Mouse (Mus musculus) frontal cortex, adult (tissue): ENCODE results near the gene Tmc3.

Source experiments
- ATAC-seq: cut with Nextera tagmentation; 2 replicates; pipeline ENCODE4 v1.9.2; 2017; ENCODE audit warnings: mild to moderate bottlenecking, moderate library complexity, mixed read lengths; ENCODE audit not compliant: low TSS enrichment

Gene Tmc3

GRCm38 (mm10) chr7:83584639-83585471, at the start of gene Tmc3:
Tmc3 (plus strand) TSS chr7:83584927.
- ATAC-seq, result peak; percentile 87

- ATAC-seq, result no peak
Observed at GRCm38 (mm10) chr7:83541536-83542169, 43.1 kb upstream of the Tmc3 start.

DNA sequence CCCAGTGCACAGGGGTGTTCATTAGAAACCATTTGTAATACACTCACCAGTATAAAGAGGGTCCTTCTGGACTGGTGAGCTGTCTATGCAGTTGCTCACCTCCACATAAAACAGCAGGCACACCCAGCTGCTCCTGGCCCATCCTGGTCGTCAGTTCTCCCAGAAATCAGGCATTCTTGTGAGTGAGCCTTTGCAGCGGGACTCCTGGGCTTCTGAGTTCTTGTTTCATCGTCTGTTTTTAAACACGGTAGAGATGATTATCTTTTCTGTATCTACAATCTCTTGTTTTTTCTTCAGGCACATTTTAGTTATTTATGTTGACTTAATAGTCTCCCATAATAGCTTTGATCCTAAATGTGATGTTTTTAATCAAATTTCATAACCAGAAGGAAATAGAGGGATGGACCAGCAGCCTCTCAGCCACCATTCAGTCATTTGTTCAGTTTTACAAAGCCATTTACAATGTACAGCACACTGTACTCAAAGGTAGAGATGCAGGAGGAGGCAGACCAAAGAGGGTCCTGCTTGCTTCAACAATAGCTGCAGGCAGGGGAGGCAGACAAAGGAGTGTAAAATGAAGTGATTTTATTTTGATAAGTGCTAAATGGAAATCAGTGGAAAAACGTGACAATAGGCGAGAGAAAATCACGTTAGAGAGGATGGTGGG, 35.9 kb upstream of the Tmc3 start:
- no peak for ATAC-seq

GRCm38 (mm10) chr7:83549353-83549774, 35.4 kb upstream of the Tmc3 start:
- ATAC-seq, result peak; percentile 41; the same call in 1 of the 2 replicates

DNA sequence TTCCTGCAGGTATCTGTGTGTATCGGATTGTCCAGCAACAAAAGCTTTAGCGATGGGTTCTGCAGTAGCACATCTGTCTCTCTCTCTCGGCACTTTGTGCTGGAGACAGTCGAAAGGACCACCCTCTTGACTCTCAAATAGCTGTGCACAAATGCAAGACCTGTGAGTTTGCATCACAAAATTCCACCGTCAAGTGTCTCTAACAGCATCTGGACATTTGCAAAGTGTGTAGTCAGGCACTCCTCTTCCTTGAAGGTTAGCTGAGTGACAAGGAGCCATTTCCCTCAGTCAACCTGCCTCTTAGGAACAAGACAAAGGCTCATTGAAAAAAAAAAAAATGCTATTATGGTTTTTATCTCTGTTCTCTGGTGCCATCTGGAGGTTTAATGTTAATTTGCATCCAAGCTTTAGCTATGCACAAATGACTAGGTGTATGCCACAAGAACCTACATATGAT, 34.7 kb upstream of the Tmc3 start:
- peak; percentile 62; the same call in 1 of the 2 replicates for ATAC-seq

- peak; percentile 55; the same call in 1 of the 2 replicates for ATAC-seq
Observed at GRCm38 (mm10) chr7:83554477-83554876, 30.2 kb upstream of the Tmc3 start.

DNA sequence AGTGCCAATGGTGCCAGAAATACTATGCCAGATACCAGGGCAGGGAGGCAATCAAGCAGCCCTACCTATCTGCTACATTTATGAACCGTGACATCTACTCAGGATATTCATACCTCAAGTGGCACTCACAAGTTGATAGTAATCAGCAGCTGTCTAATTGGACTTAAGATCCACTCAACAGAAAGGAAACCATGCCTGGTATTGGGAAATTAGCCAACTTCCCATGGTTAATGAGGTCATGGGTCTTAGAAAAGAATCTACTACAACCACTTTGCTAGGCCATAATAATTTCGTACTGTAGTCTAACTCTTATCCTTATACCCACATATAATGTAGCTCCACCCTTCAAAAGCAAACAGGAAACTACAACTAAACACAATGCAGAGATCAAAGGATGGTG, 28.2 kb upstream of the Tmc3 start:
- no peak for ATAC-seq

- ATAC-seq, result no peak
Observed at GRCm38 (mm10) chr7:83558741-83559280, 25.9 kb upstream of the Tmc3 start.

- no peak for ATAC-seq
Observed at GRCm38 (mm10) chr7:83559495-83559894, 25.2 kb upstream of the Tmc3 start.

DNA sequence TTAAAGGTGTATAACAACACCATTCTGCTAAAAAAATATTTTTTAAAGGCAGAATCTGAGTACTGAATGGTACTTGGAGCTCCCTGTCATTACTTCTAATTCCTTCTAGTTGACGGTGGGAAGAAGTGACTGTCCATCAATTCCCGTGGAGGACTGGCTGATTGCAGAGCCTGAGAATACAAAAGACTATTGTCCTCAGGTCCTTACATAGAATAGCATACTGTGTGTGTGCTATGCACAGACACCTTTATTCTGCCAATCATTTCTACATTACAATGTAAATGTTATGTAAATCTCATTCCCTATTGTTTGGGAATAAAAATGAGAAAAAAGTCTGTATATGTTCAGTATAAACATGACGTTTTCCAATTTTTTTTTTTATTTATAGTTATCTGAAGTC, 22.9 kb upstream of the Tmc3 start:
- ATAC-seq, result no peak

DNA sequence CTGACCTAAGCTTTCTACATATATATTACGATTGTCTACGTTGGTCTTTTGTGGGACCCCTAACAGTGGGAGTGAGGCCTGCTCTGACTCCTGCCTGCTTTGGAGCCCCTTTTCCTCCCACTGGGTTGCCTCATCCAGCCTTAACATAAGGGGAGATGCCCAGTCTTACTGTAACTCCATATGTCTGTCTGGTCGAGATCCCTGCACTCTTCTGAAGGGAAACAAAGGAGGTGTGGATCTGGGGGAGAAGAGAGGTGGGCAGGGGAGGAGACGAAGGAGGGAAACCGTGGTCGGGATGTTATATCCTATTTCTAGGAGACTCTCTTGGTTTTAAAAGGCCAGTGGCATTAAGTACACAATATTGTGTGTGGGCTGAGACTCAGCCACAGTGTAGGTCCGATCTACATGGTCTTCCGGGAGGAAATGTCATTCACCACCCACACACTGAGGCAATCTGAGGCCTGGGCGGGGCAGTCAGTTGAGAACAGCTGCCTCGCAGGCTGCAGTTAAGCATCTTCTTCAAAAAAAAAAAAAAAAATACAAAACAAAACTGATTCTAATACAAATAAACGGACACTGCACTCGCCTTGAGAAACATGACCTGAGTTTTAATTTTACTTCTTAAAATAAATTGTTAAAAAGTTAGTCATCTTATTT, 20.0 kb upstream of the Tmc3 start:
- ATAC-seq, result no peak

GRCm38 (mm10) chr7:83565976-83566375, 18.8 kb upstream of the Tmc3 start:
- ATAC-seq, result no peak

- peak; percentile 76 for ATAC-seq
Observed at GRCm38 (mm10) chr7:83567841-83568500, 16.8 kb upstream of the Tmc3 start.

DNA sequence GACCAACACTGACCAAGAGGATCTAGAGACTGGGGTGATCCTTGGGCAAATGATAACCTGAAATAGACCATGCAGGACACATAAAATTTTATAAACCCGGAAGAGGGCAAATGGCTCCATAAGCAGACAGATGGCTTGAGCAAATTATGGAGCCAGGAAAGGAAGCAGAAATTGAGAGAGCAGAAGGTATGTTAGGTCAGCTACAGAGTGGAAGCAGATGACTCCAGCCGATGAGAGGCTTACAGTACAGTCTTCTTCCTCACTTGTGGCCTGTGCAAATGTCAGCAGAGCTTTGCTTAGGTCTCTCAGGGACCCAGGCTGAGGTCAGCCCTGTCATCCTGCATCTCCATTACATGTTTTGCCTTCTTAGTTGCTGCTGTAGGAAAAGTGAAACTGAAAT, 15.9 kb upstream of the Tmc3 start:
- ATAC-seq, result no peak

GRCm38 (mm10) chr7:83569436-83569835, 15.3 kb upstream of the Tmc3 start:
- no peak for ATAC-seq

- ATAC-seq, result no peak
Observed at GRCm38 (mm10) chr7:83571077-83571476, 13.7 kb upstream of the Tmc3 start.

GRCm38 (mm10) chr7:83571901-83572300, 12.8 kb upstream of the Tmc3 start:
- no peak for ATAC-seq

DNA sequence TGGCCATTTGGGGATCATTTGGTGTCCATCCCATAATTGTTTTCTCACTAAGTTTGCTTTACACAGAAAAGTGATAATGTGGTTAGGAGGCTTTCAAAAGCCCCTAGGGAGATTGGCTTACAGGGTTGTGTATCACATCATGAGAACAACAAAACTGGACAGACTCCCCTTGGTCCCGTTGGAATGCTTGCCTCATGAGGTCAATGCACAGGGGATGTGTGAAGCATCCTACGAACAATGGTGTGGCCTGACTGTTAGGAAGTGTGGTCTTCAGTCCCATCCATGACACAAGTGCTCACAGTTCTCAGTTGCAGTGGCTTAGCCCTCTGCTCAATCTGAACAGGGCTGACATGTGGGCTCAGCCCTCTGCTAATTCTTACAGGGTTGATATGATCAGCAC, 12.3 kb upstream of the Tmc3 start:
- ATAC-seq, result no peak

DNA sequence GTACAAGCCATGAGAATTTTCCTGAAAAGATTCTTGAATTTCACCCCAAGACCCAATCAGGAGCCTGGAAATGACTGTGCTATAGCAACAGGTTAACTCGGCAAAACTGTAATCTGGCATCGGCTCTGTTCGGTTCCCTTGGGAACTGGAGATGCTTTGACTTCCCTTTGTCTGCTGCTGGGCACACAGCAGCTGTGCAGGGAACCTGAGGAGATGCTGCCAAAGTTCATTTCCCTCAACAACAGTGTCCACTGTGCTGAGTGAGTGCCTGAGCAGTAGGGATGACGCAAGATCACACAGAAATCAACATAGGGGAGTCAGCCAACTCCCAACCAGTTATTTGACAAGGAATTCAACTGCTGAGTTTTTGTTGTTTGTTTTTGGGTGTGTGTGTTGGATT, 3.8 kb upstream of the Tmc3 start:
- peak; percentile 52; the same call in 1 of the 2 replicates for ATAC-seq

DNA sequence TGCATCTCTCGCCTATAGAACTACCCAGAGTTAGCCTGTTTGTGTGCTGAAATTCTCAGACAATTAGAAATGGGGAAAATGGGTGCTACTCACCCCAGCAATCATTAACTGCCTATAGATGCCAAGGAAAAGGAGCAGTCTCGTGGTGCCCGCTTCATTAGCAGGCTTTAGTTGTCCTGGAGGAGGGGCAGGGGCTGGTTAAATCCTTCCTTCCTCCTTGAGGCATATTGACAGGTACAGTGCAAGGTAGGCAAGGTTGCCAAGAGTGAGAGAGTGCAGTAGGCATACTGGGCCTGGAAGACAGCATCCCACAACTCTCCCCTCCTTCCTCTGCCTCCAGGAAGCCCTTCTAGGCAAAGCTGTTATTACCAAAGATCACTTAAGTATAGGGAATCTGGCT, 9.3 kb downstream of the Tmc3 start:
- no peak for ATAC-seq

DNA sequence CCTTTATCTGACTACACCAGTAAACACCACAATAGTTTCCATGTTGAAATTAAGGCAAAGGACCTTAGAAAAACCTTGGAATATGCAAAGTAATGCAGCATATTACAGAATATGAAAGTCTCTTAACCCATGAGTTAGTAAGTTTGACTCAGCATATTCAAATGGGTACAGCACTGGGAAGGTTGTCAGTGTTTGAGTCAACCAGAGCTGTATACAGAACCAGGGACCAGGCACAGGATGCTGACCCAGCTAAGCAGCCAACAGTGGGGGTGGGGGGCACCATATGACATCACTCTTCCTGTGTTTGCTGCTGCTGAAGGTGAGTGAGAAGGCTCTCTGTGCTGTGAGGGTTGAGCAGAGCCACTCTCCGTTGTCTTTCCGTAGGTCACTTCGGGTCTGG, 12.3 kb downstream of the Tmc3 start:
- no peak for ATAC-seq
